Mouse (Mus musculus) large intestine, adult 2 months (tissue): Measurements from ENCODE around the gene Rwdd2a. TPM values are rescaled to one million over a fixed set of nuclear protein-coding genes. Genes with fewer than 3 reads are reported as not detected.
"Not testable (repeated sequence)": the region's sequence is repeated elsewhere in the genome, so short reads cannot be mapped to it uniquely, and the experiment has no call there.

Experiments used
- DNase-seq: peaks from one replicate; pipeline ENCODE4 v3.0.0-alpha.2; 2012; ENCODE audit warnings: low read depth, low spot score
- WGBS: fragments of 180-500 bp; shearing (Covaris S2); methylation state at CpG from one replicate; pipeline ENCODE4 v1.1.7; 2018; 5-methylcytosine and 5-hydroxymethylcytosine counted together
- polyA plus RNA-seq: library from polyadenylated mRNA; depleted of rRNA; stranded (reverse); fragments of >200 nt; gene quantifications from 2 replicates; pipeline ENCODE4 v1.2.3, GENCODE M21; 2012; rRNA removed

Gene Rwdd2a
- polyA plus RNA-seq, 1 experiment = 2.0 TPM

- DNase-seq = no peak
- 89% methylated on average over 11 of the region's 11 CpGs for WGBS
Measured at GRCm38 (mm10) chr9:86587019-86587795, 15.4 kb downstream of the Rwdd2a start.

DNA sequence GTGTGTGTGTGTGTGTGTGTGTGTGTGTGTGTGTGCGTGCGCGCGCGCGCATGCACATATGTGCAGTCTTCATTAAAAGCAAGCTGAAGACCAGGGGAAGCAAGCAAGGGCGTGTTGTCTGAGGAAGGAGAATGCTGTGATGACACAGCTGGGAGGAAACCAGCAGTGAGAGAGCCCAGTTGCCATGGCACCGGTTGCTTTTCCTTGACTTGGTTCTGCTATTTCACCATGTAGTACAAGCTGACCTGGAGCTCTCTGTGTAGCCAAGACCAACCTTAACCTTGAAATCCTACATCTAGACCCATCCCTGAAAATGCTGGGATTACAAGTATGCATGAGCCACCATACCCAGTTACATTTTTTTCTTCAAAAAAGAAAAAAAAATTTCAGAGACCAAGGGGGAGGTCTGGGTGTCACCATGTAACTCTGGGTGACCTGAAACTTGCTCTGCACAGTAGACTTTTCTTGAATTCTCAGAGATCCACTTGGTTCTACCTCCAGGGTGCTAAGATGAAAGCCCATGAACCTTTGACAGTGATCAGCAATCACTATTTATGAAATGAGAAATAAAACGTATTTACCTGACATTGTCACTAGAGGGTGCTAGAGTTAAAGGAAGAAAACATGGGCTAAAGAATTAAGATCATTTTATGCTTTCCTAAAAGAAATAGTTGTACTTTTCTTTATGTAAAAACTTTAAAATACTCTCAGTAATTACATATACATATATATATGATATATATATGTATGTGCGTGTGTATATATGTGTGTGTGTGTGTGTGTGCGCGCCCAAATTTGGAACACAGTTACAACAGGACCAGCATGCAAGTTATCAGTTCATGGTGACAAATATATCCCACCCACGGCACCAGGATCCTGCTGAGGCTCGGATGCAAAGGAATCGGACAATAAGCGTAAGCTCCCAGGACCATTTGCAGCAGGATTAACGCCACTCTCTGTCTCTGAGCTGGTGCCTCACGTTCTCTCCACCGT is 21.2 kb downstream of the Rwdd2a start:
- no peak for DNase-seq
- WGBS = 78% methylated on average over 19 of the region's 19 CpGs

DNA sequence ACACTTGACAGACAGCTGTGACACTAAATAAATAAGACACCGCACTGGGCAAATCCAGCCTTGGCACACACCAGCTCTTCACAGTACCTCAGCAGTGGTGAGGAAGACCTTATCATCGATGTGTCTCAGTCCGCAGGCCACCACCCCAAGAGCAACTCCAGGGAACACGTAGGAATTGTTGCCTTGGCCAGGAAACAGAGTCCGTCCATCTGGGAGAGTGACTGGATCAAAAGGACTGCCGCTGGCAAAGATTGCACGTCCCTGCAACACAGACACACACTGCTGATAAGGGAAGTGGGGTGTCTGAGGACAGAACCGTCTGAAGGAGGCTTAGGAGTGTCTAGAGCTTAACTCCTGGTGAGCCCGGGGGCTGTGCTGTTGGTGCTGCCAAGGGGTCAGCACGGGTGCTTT is 22.6 kb downstream of the Rwdd2a start:
- DNase-seq = not testable (repeated sequence)
- 64% methylated on average over 10 of the region's 10 CpGs for whole genome bisulfite sequencing

DNA sequence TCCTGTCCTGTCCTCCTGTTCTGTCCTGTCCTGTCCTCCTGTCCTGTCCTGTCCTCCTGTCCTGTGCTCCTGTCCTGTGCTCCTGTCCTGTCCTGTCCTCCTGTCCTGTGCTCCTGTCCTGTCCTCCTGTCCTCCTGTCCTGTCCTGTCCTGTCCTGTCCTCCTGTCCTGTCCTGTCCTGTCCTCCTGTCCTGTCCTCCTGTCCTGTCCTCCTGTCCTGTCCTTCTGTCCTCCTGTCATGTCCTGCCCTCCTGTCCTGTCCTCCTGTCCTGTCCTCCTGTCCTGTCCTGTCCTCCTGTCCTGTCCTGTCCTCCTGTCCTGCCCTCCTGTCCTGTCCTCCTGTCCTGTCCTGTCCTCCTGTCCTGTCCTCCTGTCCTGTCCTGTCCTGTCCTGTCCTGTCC is 25.2 kb downstream of the Rwdd2a start:
- not testable (repeated sequence) for DNase-seq

GRCm38 (mm10) chr9:86599723-86600303 is 28.0 kb downstream of the Rwdd2a start:
- DNase-seq = no peak
- 30% methylated on average over 8 of the region's 8 CpGs for WGBS

- DNase-seq = no peak
- 85% methylated on average over 6 of the region's 6 CpGs for WGBS
Measured at GRCm38 (mm10) chr9:86605776-86606175, 34.0 kb downstream of the Rwdd2a start.

DNA sequence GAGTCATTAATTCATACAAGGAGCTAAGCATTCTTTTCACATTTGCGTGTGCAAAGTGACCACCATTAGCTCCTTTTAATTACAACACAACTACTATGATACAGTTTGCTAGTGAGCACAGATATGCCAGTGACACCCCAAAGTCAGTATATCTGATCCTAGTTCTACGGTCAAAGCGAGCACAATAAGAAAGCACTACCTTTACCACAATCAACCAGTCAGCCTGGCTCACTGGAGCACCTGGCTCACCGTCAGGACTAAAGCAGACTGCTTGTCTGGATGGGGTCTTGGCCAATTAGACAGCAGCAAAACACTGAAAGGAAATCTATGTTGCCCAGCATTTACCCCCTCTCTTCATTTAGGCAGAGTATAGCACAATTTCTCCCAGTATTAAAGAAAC is 40.3 kb downstream of the Rwdd2a start:
- 95% methylated on average over 4 of the region's 4 CpGs for WGBS

DNA sequence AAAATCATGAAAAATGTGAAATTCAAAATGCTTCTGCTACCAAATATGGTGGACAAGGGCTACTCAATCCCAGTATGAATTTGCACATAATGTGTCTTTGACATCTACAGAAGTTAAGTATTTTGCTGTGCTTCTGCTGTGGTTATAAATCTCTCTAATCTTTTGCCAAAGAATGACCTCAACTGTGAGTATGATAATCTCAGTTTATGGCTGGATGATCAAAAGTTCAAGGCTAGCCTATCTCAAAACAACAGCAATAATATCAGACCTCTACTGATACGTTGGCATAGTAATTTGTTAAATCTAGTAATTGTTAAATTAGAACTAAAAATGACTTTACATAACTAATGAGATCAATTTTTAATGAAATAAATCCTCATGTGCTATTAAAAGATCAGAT is 44.0 kb downstream of the Rwdd2a start:
- DNase-seq = no peak
- WGBS = 33% methylated on average over 1 of the region's 1 CpGs

More for the DNA sequence above, 40.3 kb downstream of the Rwdd2a start:
- no peak for DNase-seq

- DNase-seq = no peak
- 76% methylated on average over 7 of the region's 7 CpGs for WGBS
Measured at GRCm38 (mm10) chr9:86617837-86618492, 46.2 kb downstream of the Rwdd2a start.

DNA sequence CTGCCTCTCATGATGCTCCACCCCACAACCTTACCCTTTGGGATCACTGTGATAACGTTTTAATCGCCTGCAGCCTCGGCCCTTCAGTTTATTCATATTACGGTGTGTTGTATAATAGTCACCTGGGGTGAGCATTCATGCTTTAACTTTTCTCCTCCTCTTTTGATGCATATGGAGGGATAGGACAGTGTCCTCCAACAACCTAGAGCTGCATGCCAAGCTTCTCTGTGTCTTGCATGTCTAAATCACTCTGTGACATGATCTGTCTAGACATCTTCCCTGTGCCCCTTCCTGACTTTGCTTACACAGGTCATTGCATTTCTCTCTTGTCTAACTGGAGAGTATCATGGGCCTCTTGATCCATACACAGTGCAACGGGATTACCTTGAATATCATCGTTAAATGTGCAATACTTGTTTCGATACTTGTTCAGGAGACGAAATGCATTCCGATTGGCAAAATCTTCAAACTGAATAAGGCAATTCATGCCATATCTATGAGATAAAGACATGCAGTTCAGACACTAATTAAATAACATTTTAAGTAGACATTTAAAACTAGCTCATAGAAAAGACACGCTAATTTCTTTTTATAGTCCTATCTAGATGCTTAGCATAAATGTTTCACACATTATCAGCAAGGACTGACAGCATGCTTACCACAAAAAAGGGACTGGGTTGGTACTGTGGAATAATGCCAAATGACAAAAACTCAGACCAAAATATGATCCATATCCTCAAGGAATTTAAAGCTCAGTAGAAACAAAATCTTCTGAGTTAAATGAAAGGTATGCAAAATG is 47.7 kb downstream of the Rwdd2a start:
- 79% methylated on average over 10 of the region's 10 CpGs for WGBS

DNA sequence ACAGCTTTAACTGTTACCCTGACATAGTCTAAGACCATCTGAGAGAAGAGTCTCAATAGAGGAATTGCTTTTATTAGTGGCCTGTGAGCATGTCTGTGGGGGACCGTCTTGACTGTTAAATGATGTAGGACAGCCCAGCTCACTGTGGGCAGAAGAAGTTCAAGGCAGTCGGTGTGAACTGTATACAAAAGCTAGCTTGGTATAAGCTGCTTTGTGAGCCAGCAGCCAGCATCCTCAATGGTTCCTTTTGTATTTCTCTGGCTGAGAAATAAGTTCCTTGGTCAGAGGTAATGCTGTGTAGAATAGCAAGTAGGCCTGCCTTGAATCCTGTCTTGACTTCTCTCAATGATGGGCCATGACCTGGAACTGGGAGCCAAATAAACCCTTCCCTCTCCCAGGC is 50.3 kb downstream of the Rwdd2a start:
- DNase-seq = no peak
- WGBS = 86% methylated on average over 2 of the region's 2 CpGs

More for the DNA sequence above, 47.7 kb downstream of the Rwdd2a start:
- DNase-seq = no peak

DNA sequence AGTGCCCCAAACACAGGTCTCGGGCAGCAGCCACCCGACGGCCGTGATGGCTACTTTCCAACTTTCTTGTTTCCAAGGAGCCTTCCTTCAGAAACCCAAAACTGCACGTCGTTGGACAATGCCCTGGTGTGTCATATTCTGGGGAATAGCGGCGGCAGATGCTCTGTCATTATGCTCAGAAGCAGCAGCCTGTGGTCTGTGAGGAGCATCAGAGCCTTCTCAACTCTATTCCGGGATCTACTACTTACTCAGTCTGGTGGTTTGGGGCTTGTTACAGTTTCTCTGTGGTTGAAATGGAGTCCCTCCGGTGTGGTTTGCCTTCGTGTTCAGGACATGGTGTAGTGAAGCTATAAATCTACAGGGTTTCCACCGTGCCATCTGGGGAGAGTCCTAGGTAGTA is 52.2 kb downstream of the Rwdd2a start:
- DNase-seq = no peak
- 79% methylated on average over 12 of the region's 12 CpGs for WGBS

Other genes with a start within 250 kb of the Rwdd2a start
- 1.5 and 1.9 TPM in 2 replicates for gene Ube2cbp, start 107.0 kb upstream of the Rwdd2a start, polyA plus RNA-seq
- gene Dop1a, start 104.8 kb upstream of the Rwdd2a start, polyA plus RNA-seq = 8.9 and 14.7 TPM in 2 replicates
- gene Pgm3, start 149 bp upstream of the Rwdd2a start, polyA plus RNA-seq = 11.9 and 14.9 TPM in 2 replicates
- gene Me1, start 124.0 kb downstream of the Rwdd2a start, polyA plus RNA-seq = 8.9 and 19.3 TPM in 2 replicates
- gene Prss35, start 171.7 kb downstream of the Rwdd2a start, polyA plus RNA-seq = 0.04 and 0.05 TPM in 2 replicates